Mouse (Mus musculus) liver, embryonic 11.5 days (tissue): ENCODE measurements at regions not wholly inside any gene's neighbourhood (a gene's known extent, or its start where the extent isn't known, plus 50 kb on each side); places are given as distances from the start of the nearest gene placed in this dataset.

Experiments
- ATAC-seq: fragments of 200-750 bp; cut with Nextera tagmentation; replicated peaks from 2 replicates; pipeline ENCODE4 v1.8.0; 2017; ENCODE audit warnings: moderate number of reproducible peaks, mild to moderate bottlenecking, moderate TSS enrichment, moderate library complexity; ENCODE audit not compliant: low FRiP score
- DNase-seq: peaks from one replicate; pipeline ENCODE4 v3.0.0-alpha.2; 2017; ENCODE audit warnings: low spot score
- H3K27ac ChIP-seq: fragments of 300-500 bp; sonication (generic); 2 replicates; pipeline ENCODE4 v1.5.1; 2014; ENCODE audit warnings: mild to moderate bottlenecking, low read depth, low read length, control low read depth
- H3K27me3 ChIP-seq: fragments of 300-500 bp; sonication (generic); replicated peaks from 2 replicates; pipeline ENCODE4 v1.6.1; 2014; ENCODE audit warnings: low read length, mixed read lengths; ENCODE audit not compliant: control insufficient read depth, insufficient read depth
- H3K36me3 ChIP-seq: fragments of 300-500 bp; sonication (generic); 2 replicates; pipeline ENCODE4 v1.6.1; 2014; ENCODE audit warnings: mild to moderate bottlenecking, low read length, moderate library complexity, mixed read lengths; ENCODE audit not compliant: control insufficient read depth, insufficient read depth
- H3K4me1 ChIP-seq: fragments of 300-500 bp; sonication (generic); replicated peaks from 2 replicates; pipeline ENCODE4 v1.6.1; 2014; ENCODE audit warnings: low read length, mixed read lengths; ENCODE audit not compliant: control insufficient read depth, insufficient read depth
- H3K4me2 ChIP-seq: fragments of 300-500 bp; sonication (generic); 2 replicates; pipeline ENCODE4 v1.6.1; 2014; ENCODE audit warnings: mild to moderate bottlenecking, control low read depth, moderate library complexity
- H3K4me3 ChIP-seq: fragments of 300-500 bp; sonication (generic); 2 replicates; pipeline ENCODE4 v1.5.1; 2014; ENCODE audit warnings: low read depth, low read length, control low read depth
- H3K9ac ChIP-seq: fragments of 300-500 bp; sonication (generic); 2 replicates; pipeline ENCODE4 v1.6.1; 2014; ENCODE audit warnings: low read depth, low read length, control low read depth
- H3K9me3 ChIP-seq: fragments of 300-500 bp; sonication (generic); 2 replicates; pipeline ENCODE4 v1.6.1; 2016; ENCODE audit warnings: low read length, inconsistent platforms, mixed read lengths; ENCODE audit not compliant: control insufficient read depth
- WGBS: fragments of 180-500 bp; shearing (Covaris S2); extraction: QIAGEN DNeasy Blood & Tissue Kit; methylation state at CpG from one replicate; pipeline ENCODE4 v1.1.7; 2014; 5-methylcytosine and 5-hydroxymethylcytosine counted together

DNA sequence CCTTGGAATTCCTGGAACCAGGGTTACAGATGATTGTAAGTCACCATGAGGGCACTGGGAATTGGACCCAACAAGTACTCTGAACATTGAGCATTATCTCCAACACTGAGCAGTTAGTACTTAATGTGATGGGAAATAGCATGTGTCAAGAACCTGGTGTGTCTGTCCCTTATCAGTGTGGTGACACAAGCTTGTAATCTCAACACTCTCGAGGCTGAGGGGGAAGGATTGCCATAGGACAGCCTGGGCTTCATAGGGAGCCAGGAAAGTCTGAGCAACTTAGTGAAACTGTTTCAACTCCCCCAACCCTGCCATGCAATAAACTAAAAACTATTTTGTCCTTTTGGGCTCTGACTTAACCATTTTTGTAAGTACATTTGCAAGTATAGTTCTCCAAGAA, 100.0 kb downstream of the Wdr20rt start:
- 28% methylated on average over 1 of the region's 1 CpGs for WGBS
- no peak overlapping the region for H3K27ac ChIP-seq
- H3K9ac ChIP-seq: no peak overlapping the region
- H3K27me3 ChIP-seq: no peaks in the 10 kb centered on the region
- no peaks in the 10 kb centered on the region for H3K4me1 ChIP-seq
- ATAC-seq (no peak), DNase-seq (no peak)
- no peak overlapping the region for H3K4me2 ChIP-seq
- no peaks in the 10 kb centered on the region for H3K9me3 ChIP-seq
- no peak overlapping the region for H3K4me3 ChIP-seq
- no peaks in the 10 kb centered on the region for H3K36me3 ChIP-seq

DNA sequence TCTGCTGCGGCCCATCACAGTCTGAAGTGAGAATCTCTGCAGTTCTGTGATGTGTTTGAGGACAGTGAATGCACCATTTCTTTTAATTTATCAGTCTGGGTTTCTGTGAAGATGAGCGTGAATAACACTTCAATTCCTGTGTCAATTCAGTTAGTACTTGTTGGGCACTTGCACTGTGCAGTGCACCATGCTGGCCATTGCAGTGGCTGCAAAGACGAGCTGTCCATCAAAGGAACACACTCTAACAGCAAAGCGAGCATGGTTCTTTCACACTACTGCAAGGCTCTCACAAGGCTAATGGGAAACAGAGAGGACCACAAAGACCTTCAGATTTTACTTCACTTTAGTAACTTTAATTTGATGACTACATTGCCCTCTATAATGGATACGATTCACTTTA, 103.2 kb downstream of the Wdr20rt start:
- ATAC-seq: no peak
- 88% methylated on average over 5 of the region's 5 CpGs for WGBS
- no peak for DNase-seq
- H3K4me2 ChIP-seq: no peak overlapping the region
- H3K27me3 ChIP-seq: no peaks in the 10 kb centered on the region
- no peak overlapping the region for H3K4me3 ChIP-seq
- H3K9ac ChIP-seq: no peak overlapping the region
- no peaks in the 10 kb centered on the region for H3K4me1 ChIP-seq
- H3K9me3 ChIP-seq: no peaks in the 10 kb centered on the region
- H3K27ac ChIP-seq: no peak overlapping the region
- no peaks in the 10 kb centered on the region for H3K36me3 ChIP-seq

DNA sequence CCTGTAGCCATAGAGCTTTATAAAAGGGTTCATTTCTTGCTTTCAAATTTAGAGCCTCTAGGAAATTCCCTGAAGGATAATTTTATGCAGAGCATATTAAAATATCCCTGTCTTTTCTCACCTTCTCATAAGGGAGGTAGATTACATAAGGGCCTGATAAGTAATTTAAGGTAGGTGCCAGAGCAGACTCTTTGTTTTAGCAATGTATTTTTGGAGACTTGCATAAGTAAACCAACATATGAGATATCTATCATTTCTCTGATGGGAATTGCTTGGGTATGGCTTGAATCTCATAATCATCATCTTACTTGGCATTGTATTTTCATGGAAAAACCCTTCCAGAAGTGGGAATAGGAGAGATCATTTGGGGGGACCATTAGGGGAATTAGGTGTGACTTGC, 104.4 kb downstream of the Wdr20rt start:
- Histone ChIP-seq H3K4me1 (no peaks in the 10 kb centered on the region), H3K27me3 (no peaks in the 10 kb centered on the region), H3K27ac (no peak overlapping the region), H3K9me3 (no peaks in the 10 kb centered on the region), H3K4me3 (no peak overlapping the region), H3K9ac (no peak overlapping the region), H3K36me3 (no peaks in the 10 kb centered on the region), H3K4me2 (no peak overlapping the region)
- DNase-seq: no peak
- no peak for ATAC-seq

DNA sequence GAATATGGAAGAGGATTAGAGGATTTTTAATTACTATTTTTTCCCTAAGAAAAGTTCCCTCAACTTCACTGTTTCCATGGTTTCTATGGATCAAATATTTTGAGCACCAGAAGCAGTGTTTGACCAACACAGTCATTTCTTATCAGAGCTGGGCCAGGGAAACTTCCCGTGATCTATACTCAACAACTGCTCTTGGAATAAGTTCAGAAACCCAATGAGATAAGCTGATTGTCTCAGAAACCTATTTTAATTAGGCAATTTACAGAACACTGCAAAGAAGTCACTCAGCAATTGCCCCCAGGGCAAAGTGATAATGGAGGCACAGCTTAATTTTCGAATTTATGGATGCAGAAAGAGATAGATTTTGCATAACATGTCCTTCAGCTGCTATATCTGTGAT, 114.7 kb downstream of the Wdr20rt start:
- no peak overlapping the region for H3K4me2 ChIP-seq
- H3K36me3 ChIP-seq: no peaks in the 10 kb centered on the region
- ATAC-seq (no peak), DNase-seq (no peak)
- no peak overlapping the region for H3K27ac ChIP-seq
- H3K4me1 ChIP-seq: no peaks in the 10 kb centered on the region
- no peak overlapping the region for H3K4me3 ChIP-seq
- no peak overlapping the region for H3K9ac ChIP-seq
- H3K27me3 ChIP-seq: no peaks in the 10 kb centered on the region
- no peaks in the 10 kb centered on the region for H3K9me3 ChIP-seq
- WGBS: 56% methylated on average over 2 of the region's 2 CpGs

DNA sequence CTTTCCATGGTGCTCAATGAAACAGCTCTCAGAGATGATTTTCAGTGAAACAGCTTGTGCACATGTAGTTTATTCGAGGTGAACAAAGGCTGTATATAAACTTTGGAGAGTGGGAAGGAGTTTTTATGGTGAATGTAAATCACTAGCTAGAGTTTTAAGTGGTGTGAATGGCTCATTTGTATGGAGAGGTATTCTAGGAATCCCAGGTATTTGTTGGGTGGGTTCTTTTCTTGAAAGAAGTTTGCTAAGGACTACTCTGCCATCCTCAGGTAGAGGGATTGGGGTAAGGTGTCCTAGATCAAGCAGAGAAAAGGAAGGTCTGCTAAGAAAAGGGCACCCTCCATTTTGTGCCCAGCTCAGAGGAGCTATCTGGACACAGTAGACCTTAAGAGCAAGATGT, 121.9 kb downstream of the Wdr20rt start:
- Histone ChIP-seq H3K4me2 (no peak overlapping the region), H3K9ac (no peak overlapping the region), H3K27me3 (no peaks in the 10 kb centered on the region), H3K27ac (no peak overlapping the region), H3K36me3 (no peaks in the 10 kb centered on the region), H3K9me3 (no peaks in the 10 kb centered on the region), H3K4me1 (no peaks in the 10 kb centered on the region), H3K4me3 (no peak overlapping the region)
- DNase-seq (no peak), ATAC-seq (no peak)
- WGBS: 52% methylated on average over 1 of the region's 1 CpGs

DNA sequence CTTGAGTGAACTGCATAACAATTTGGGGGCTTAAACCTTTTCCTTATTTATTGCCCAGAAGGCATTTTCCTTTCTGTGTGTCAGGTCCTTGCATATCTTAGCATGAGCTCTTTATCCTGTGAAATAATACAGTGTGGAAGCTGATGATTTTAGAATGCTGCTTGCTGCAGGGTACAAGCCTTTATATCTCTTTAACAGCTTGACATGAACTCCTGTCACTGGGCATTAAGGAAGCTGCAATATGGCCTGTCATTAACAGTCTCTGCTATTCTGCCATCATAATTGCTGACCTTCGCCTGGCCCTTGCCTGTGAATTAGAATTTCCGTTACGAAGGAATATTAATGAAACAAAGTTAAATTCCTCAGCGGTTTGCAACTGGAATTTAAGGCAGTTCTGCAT, 124.2 kb downstream of the Wdr20rt start:
- Histone ChIP-seq H3K4me1 (no peaks in the 10 kb centered on the region), H3K36me3 (no peaks in the 10 kb centered on the region), H3K9ac (no peak overlapping the region), H3K27me3 (no peaks in the 10 kb centered on the region), H3K4me2 (no peak overlapping the region), H3K4me3 (no peak overlapping the region), H3K27ac (no peak overlapping the region), H3K9me3 (no peaks in the 10 kb centered on the region)
- no peak for DNase-seq
- no peak for ATAC-seq
- 86% methylated on average over 4 of the region's 4 CpGs for WGBS

DNA sequence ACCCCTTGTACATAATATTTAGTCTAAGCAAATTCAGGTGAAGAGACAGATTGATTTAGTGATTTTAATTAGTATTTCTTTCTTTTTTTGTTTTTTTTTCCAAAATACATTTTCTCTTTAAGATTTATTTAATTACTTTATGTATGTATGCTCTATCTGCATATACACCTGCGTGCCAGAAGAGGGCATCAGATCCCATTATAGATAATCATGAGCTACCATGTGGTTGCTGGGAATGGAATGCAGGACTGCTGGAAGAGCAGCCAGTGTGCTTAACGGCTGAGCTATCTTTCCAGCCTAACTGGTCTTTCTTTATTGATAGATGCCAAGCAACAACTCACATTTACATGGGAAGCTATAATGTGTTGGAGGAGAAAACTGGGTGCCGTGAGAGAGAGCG, 138.9 kb downstream of the Wdr20rt start:
- no peaks in the 10 kb centered on the region for H3K4me1 ChIP-seq
- no peaks in the 10 kb centered on the region for H3K36me3 ChIP-seq
- H3K9ac ChIP-seq: no peak overlapping the region
- DNase-seq (no peak), ATAC-seq (no peak)
- H3K4me3 ChIP-seq: no peak overlapping the region
- H3K9me3 ChIP-seq: no peaks in the 10 kb centered on the region
- no peak overlapping the region for H3K4me2 ChIP-seq
- WGBS: 65% methylated on average over 4 of the region's 4 CpGs
- H3K27me3 ChIP-seq: no peaks in the 10 kb centered on the region
- no peak overlapping the region for H3K27ac ChIP-seq

DNA sequence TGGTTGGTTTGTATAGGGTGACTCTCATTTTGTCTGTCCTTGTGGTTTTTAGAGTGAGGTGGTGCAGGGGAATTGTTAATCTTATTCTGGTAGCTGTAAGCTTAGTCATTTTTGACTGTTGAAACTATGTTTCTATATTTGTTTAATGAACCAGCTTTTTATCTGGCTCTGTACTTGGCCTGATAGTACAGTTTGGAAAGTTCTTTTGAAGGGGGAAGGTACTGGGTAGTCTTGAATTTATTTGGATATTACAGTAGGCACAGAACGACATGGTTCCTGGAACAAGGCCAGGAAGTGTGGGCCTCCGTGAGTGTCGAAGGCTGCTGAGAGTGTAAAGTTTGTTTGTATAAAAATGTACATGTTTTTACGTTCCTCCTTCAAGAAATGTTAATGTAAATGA, 142.0 kb downstream of the Wdr20rt start:
- H3K9me3 ChIP-seq: no peaks in the 10 kb centered on the region
- H3K27me3 ChIP-seq: no peaks in the 10 kb centered on the region
- H3K4me3 ChIP-seq: no peak overlapping the region
- H3K4me1 ChIP-seq: no peaks in the 10 kb centered on the region
- no peak for DNase-seq
- no peaks in the 10 kb centered on the region for H3K36me3 ChIP-seq
- WGBS: 57% methylated on average over 4 of the region's 4 CpGs
- ATAC-seq: no peak
- no peak overlapping the region for H3K27ac ChIP-seq
- H3K4me2 ChIP-seq: no peak overlapping the region
- H3K9ac ChIP-seq: no peak overlapping the region

DNA sequence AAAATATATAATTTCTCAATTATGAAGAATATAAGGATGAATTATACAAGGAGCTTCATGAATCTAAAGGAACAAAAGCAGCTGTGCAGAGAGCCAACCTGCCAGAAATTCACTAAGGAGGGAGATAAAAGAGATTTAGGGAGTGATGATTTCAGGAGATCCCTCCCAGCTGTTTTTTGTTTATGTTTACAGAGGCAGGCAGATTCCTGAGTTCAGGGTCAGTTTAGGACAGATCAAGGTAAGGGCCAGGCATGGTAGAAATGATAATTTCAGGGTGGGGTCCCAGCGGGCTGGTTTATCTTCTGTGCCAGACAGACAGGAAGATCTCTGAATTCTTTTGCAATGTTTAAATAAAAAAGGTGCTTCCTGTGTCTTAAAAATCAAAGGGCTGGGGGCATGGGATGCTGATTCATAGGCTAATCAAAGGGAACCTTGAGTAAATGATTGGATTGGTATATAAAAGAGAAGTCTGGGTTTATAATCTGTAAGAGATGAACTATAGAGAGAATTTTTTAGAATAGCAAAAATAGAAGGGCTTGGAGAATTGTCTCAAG, 142.6 kb downstream of the Wdr20rt start:
- Histone ChIP-seq H3K27me3 (no peaks in the 10 kb centered on the region), H3K4me1 (no peaks in the 10 kb centered on the region), H3K4me3 (no peak overlapping the region), H3K9me3 (no peaks in the 10 kb centered on the region), H3K4me2 (no peak overlapping the region), H3K36me3 (no peaks in the 10 kb centered on the region), H3K9ac (no peak overlapping the region), H3K27ac (no peak overlapping the region)
- ATAC-seq (no peak), DNase-seq (no peak)
- 61% methylated on average over 1 of the region's 1 CpGs for WGBS
